Mouse (Mus musculus): ENCODE data around the gene Gdf10.

GRCm38 (mm10) chr14:33878826-33879225 is 44.6 kb upstream of the Gdf10 start:
- no peak for TF ChIP-seq CTCF (conservative IDR thresholded peaks at IDR 0.05; ENCODE audit: insufficient read depth, insufficient read length, low read depth, low read length)
- TF ChIP-seq POLR2A (IDR thresholded peaks at IDR 0.05; ENCODE audit: low read depth, low read length), result no peak
